Comparison of ENCODE assay signal across 7 mouse cellular contexts in genomic region chr14:118591477-118592403, GRCm38 (mm10).
A peak's percentile ranks its signal among the peaks of the same experiment; 100 is the strongest.
DNase-seq lines count a peak whose midpoint lies in the region; ATAC-seq and TF ChIP-seq lines count a peak whose summit lies in the region.

No protein-coding gene starts in this region.

- H3K9me3 ChIP-seq in intestine, embryonic 14.5 days (ENCODE audit: control insufficient read depth, low read length), result no peaks in the 10 kb centered on the region

- intact Hi-C loops in gastrocnemius, adult 2 months (cut with DNase I), result loop anchor here (2.0 kb wide), 2 partner anchors 383 to 433 kb away; no protein-coding TSS in a partner anchor
- intact Hi-C loops in left cerebral cortex, adult 2 months (cut with DNase I), result loop anchor here (1.0 to 5.0 kb wide), 3 partner anchors 382 to 584 kb away; no protein-coding TSS in a partner anchor

- no peaks in the 10 kb centered on the region for H3K27me3 ChIP-seq in intestine, embryonic 14.5 days (replicated peaks; ENCODE audit: control insufficient read depth, insufficient read depth, low read length)

- H3K4me1 ChIP-seq in intestine, embryonic 14.5 days (replicated peaks; ENCODE audit: control insufficient read depth, insufficient read depth, low read length), result no peaks in the 10 kb centered on the region

- H3K27ac ChIP-seq in gastrocnemius, adult 2 months, result no peak overlapping the region
- H3K27ac ChIP-seq in intestine, embryonic 14.5 days (ENCODE audit: low read depth), result no peak overlapping the region
- no peak overlapping the region for H3K27ac ChIP-seq in left cerebral cortex, adult 2 months

- DNase-seq in adrenal gland, adult 8-10 months, result peak; percentile 31
- DNase-seq in gastrocnemius, adult 2 months, result peak; percentile 77
- peak; percentile 87 for DNase-seq in intestine, embryonic 14.5 days (ENCODE audit: low spot score)
- peak; percentile 77 to 88 for DNase-seq in left cerebral cortex, adult 2 months (ENCODE audit: extremely low spot score in 1 of 2, low spot score in 2 of 2)
- peak; percentile 48 to 54 for DNase-seq in right cerebral cortex, postnatal 36 days (ENCODE audit: low spot score in 2 of 2)

- ATAC-seq in common myeloid progenitor, adult 5-6 weeks (replicated peaks; ENCODE audit: low read depth, poor library complexity, severe bottlenecking), result peak; percentile 71
- ATAC-seq in intestine, embryonic 14.5 days (replicated peaks; ENCODE audit: low FRiP score, low TSS enrichment, low read depth), result peak; percentile 66; the same call in 1 of the 2 replicates
- peak; percentile 84 for ATAC-seq in megakaryocyte-erythroid progenitor cell, adult 5-6 weeks (replicated peaks; ENCODE audit: low FRiP score, low TSS enrichment, poor library complexity, severe bottlenecking)

- TF ChIP-seq CTCF in gastrocnemius, adult 2 months (IDR thresholded peaks at IDR 0.05), result peak; percentile 92
- TF ChIP-seq CTCF in left cerebral cortex, adult 2 months (IDR thresholded peaks at IDR 0.05), result peak; percentile 93

- 48% methylated on average over 20 of the region's 20 CpGs for WGBS in intestine, embryonic 14.5 days

- H3K4me3 ChIP-seq in gastrocnemius, adult 2 months, result no peak overlapping the region; the same call in 1 of the 2 replicates
- H3K4me3 ChIP-seq in intestine, embryonic 14.5 days (ENCODE audit: low read depth, low read length), result no peak overlapping the region
- no peak overlapping the region for H3K4me3 ChIP-seq in left cerebral cortex, adult 2 months

- no peaks in the 10 kb centered on the region for H3K36me3 ChIP-seq in intestine, embryonic 14.5 days (ENCODE audit: control insufficient read depth, insufficient read depth, low read length)

- no peak overlapping the region for H3K9ac ChIP-seq in intestine, embryonic 14.5 days (ENCODE audit: low read length)

- H3K4me2 ChIP-seq in intestine, embryonic 14.5 days (ENCODE audit: low read length), result no peak overlapping the region

Comparison
In these comparisons a context has a peak if more than half of its experiments do, and no peak if none do; other contexts are left out.
1. DNase-seq: peak in every context shown above with its lines; median percentile 87 in intestine, embryonic 14.5 days; 82 in left cerebral cortex, adult 2 months; 77 in gastrocnemius, adult 2 months; 51 in right cerebral cortex, postnatal 36 days; 31 in adrenal gland, adult 8-10 months.